Mouse (Mus musculus) neural tube, embryonic 13.5 days (tissue): ENCODE results near the gene Trmt2b. TPM values are rescaled to one million over a fixed set of nuclear protein-coding genes. Genes with fewer than 3 reads are reported as not detected.
"Not testable (repeated sequence)": the region's sequence is repeated elsewhere in the genome, so short reads cannot be mapped to it uniquely, and the experiment has no call there.

Experiments
- ATAC-seq: fragments of 200-750 bp; cut with Nextera tagmentation; 2 replicates; pipeline ENCODE4 v1.8.0; 2017; ENCODE audit warnings: low read depth, mild to moderate bottlenecking, moderate TSS enrichment, moderate library complexity
- H3K27ac ChIP-seq: fragments of 300-500 bp; sonication (generic); replicated peaks from 2 replicates; pipeline ENCODE4 v1.5.1; 2015; ENCODE audit warnings: moderate library complexity, mild to moderate bottlenecking, inconsistent platforms
- H3K27me3 ChIP-seq: fragments of 300-500 bp; sonication (generic); 2 replicates; pipeline ENCODE4 v1.6.1; 2015; ENCODE audit warnings: mild to moderate bottlenecking, inconsistent platforms
- H3K36me3 ChIP-seq: fragments of 300-500 bp; sonication (generic); 2 replicates; pipeline ENCODE4 v1.6.1; 2015; ENCODE audit warnings: mild to moderate bottlenecking, inconsistent platforms
- H3K4me1 ChIP-seq: fragments of 300-500 bp; sonication (generic); replicated peaks from 2 replicates; pipeline ENCODE4 v1.6.1; 2015; ENCODE audit warnings: inconsistent platforms
- H3K4me2 ChIP-seq: fragments of 300-500 bp; sonication (generic); 2 replicates; pipeline ENCODE4 v1.6.1; 2015; ENCODE audit warnings: inconsistent platforms, mild to moderate bottlenecking, moderate library complexity
- H3K4me3 ChIP-seq: fragments of 300-500 bp; sonication (generic); 2 replicates; pipeline ENCODE4 v1.5.1; 2015; ENCODE audit warnings: mild to moderate bottlenecking, inconsistent platforms
- H3K9ac ChIP-seq: fragments of 300-500 bp; sonication (generic); 2 replicates; pipeline ENCODE4 v1.6.1; 2015; ENCODE audit warnings: moderate library complexity, mild to moderate bottlenecking, inconsistent platforms
- H3K9me3 ChIP-seq: fragments of 300-500 bp; sonication (generic); 2 replicates; pipeline ENCODE4 v1.6.1; 2016; ENCODE audit warnings: inconsistent platforms
- WGBS: fragments of 180-500 bp; shearing (Covaris S2); methylation state at CpG from one replicate; pipeline ENCODE4 v1.1.7; 2015; 5-methylcytosine and 5-hydroxymethylcytosine counted together
- polyA plus RNA-seq: library from polyadenylated mRNA; unstranded; fragments of >200 nt; fragmentation: Nextera tagmentation; extraction: Ambion mirVana; gene quantifications from 2 replicates; pipeline ENCODE4 v1.2.1, GENCODE M21; 2015

Trmt2b gene
- polyA plus RNA-seq, 1 experiment from 2014 or later, result 5.1 TPM

DNA sequence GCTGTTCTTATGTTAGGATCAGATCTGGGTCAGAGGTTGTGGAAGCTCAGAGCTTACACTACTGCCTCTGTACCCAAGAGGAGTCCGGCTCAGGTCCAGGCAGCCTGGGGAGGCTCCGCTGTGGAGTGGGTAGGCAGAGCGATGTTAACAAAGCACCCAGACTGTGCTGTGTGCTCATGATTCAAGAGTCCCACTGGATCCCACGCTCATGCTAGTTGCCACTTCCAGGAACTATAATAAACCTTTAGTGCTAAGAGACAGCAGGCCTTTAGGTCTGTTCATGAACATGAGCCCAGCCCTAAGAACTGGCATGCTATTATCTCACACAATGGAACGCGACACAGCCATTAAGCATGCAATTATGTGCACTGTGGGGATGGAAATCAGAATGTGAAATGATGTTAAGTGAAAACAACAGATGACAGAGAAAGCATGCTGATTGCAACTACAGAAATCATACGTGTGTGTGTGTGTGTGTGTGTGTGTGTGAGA, 65.6 kb downstream of the Trmt2b start:
- no peak overlapping the region for H3K9ac ChIP-seq
- no peaks in the 10 kb centered on the region for H3K9me3 ChIP-seq
- peaks cover 9% of the 10 kb centered on the region; the same call in 1 of the 2 replicates for H3K27me3 ChIP-seq
- ATAC-seq, result no peak
- no peaks in the 10 kb centered on the region for H3K36me3 ChIP-seq
- 57% methylated on average over 7 of the region's 7 CpGs for WGBS
- no peak overlapping the region for H3K27ac ChIP-seq
- no peak overlapping the region for H3K4me2 ChIP-seq
- no peaks in the 10 kb centered on the region for H3K4me1 ChIP-seq
- no peak overlapping the region for H3K4me3 ChIP-seq

DNA sequence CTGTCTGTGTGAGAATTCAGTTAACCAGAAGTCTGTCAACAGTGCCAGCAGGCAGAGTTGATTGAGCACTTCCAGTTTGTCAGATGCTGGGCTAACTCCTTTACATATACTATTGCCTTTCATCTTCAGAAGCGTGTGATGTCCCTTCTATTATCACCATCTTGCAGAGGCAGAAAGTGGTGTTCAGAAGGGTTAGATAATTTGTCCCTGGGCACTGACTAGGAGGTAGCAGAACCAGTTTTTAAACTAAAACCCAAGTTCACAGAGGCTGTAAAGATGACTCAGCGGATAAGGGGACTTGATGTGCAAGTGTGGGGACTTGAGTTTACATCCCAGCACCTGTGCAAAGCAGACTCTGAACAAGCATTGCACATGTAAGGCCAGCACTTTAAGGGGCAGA, 68.3 kb downstream of the Trmt2b start:
- 82% methylated on average over 2 of the region's 2 CpGs for WGBS
- no peaks in the 10 kb centered on the region for H3K9me3 ChIP-seq
- H3K4me3 ChIP-seq, result no peak overlapping the region
- H3K4me2 ChIP-seq, result no peak overlapping the region
- H3K9ac ChIP-seq, result no peak overlapping the region
- H3K4me1 ChIP-seq, result no peaks in the 10 kb centered on the region
- ATAC-seq, result no peak
- H3K36me3 ChIP-seq, result no peaks in the 10 kb centered on the region
- no peak overlapping the region for H3K27ac ChIP-seq
- H3K27me3 ChIP-seq, result peaks cover 3% of the 10 kb centered on the region; the same call in 1 of the 2 replicates

DNA sequence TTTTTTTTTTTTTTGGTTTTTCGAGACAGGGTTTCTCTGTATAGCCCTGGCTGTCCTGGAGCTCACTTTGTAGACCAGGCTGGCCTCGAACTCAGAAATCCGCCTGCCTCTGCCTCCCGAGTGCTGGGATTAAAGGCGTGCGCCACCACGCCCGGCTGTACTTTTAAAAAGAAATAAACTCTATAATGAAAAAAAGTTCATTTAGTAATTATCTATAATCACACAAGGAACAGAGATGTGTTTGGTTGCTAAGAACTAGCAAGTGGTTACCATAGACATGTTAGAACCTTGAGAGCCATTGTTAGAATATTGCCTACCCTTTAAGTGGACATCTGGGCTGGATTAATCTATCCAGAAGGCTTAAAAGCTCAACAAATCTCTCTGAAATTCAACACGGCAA, 89.6 kb downstream of the Trmt2b start, which contains the start of gene Arl13a:
Gene Arl13a, plus strand, starts transcription at position 301 of the 400 bp plus-strand sequence.
- not testable (repeated sequence) for H3K9ac ChIP-seq, ATAC-seq, H3K4me2 ChIP-seq, H3K27me3 ChIP-seq, H3K36me3 ChIP-seq, H3K27ac ChIP-seq, H3K4me1 ChIP-seq, H3K4me3 ChIP-seq, H3K9me3 ChIP-seq
- 94% methylated on average over 9 of the region's 9 CpGs for WGBS

DNA sequence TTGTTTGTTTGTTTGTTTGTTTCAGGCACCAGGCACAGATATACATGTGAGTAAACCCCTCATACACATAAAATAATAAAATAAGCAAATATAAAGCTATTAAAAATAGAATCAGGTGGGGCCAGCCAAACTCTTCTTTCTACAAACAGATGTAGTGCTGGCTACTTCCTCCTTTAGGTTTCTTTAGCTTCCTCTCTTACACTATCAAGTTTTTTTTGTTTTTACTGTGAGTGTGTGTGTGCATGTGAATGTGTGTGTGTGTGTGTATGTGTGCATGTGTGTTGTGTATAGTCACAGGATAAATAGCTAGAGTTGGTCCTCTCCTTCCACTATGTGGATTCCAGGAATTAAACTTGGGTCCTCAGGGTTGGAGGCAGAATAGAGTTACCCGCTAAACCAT, 102.1 kb downstream of the Trmt2b start:
- no peak overlapping the region for H3K4me2 ChIP-seq
- no peak overlapping the region for H3K9ac ChIP-seq
- 100% methylated on average over 1 of the region's 1 CpGs for WGBS
- H3K4me3 ChIP-seq, result no peak overlapping the region
- peaks cover 3% of the 10 kb centered on the region; the same call in 1 of the 2 replicates for H3K27me3 ChIP-seq
- H3K36me3 ChIP-seq, result no peaks in the 10 kb centered on the region
- H3K4me1 ChIP-seq, result no peaks in the 10 kb centered on the region
- no peak overlapping the region for H3K27ac ChIP-seq
- no peak for ATAC-seq
- H3K9me3 ChIP-seq, result no peaks in the 10 kb centered on the region

Other genes starting within 250 kb of the Trmt2b start
- gene Cstf2, start 217.8 kb downstream of the Trmt2b start, polyA plus RNA-seq, result 53.4 and 55.4 TPM in 2 replicates
- gene Xkrx, start 114.9 kb downstream of the Trmt2b start, polyA plus RNA-seq, result 0.46 and 0.52 TPM in 2 replicates
- gene Arl13a, start 89.5 kb downstream of the Trmt2b start, polyA plus RNA-seq, result not detected in 2 replicates
- 0.18 TPM in 1 of 2 replicates, not detected in the other for gene Nox1, start 55.0 kb downstream of the Trmt2b start, polyA plus RNA-seq
- gene Tmem35a, start 18.2 kb upstream of the Trmt2b start, polyA plus RNA-seq, result 84.7 and 85.6 TPM in 2 replicates
- 5.6 and 6.6 TPM in 2 replicates for gene Cenpi, start 31.1 kb upstream of the Trmt2b start, polyA plus RNA-seq
- 17.1 and 17.4 TPM in 2 replicates for gene Drp2, start 127.6 kb upstream of the Trmt2b start, polyA plus RNA-seq
- gene Taf7l, start 199.5 kb upstream of the Trmt2b start, polyA plus RNA-seq, result not detected in 2 replicates